Mouse (Mus musculus): ENCODE results near the gene Fam126b. TPM values are rescaled to one million over a fixed set of nuclear protein-coding genes. Genes with fewer than 3 reads are reported as not detected.

The Fam126b gene
- polyA plus RNA-seq, 1 experiment from 2014 or later, result 3.6 TPM

DNA sequence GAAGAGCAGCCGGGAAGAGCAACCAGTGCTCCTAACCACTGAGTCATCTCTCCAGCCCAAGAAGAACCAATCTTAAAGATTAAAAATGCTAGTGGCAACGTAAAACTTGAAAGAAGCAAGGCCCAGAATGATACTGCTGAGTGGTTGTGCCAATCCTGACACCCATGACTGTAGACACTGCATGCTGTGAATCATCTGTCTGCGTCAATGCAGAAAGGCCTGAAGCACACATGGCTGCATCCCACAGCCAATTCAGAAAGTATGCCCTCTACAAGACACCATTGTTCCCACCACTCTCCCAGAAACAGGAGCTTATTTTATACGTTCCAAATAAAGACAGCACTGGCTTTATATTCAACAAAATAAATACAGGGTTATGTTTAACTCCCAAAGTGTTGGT, 103.5 kb downstream of the Fam126b start:
- no peak for ATAC-seq (ENCODE audit: low read depth)
- WGBS (ENCODE audit: insufficient replicate concordance), result 86% methylated on average over 4 of the region's 4 CpGs

DNA sequence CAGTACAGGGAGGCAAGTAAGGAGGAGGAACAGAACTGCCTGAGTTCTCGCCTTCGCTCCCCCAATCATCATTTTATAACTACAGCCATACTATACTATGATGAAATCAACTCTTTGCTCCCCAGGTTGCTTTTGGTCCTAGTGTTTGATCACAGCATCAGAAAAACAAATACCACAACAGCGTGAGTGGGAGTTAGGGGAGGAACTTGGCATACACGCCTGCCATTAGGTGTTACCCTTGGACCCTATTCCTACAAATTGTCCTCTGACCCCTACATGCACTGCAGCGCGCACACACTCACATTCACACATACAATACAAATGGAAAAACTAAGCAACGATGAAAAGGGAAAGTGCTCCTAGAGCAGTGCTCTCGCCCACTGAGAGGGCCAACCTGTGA, 110.5 kb downstream of the Fam126b start:
- Histone ChIP-seq H3K27me3 (no peaks in the 10 kb centered on the region), H3K4me2 (no peak overlapping the region), H3K9me3 (replicated peaks) (no peaks in the 10 kb centered on the region), H3K4me3 (replicated peaks) (no peak overlapping the region), H3K4me1 (replicated peaks) (no peaks in the 10 kb centered on the region), H3K27ac (no peak overlapping the region), H3K9ac (no peak overlapping the region), H3K36me3 (peaks cover 90% of the 10 kb centered on the region)
- DNase-seq (no peak), ATAC-seq (ENCODE audit: low read depth) (no peak)
- WGBS (ENCODE audit: insufficient replicate concordance), result 87% methylated on average over 8 of the region's 8 CpGs

More for the DNA sequence above, 103.5 kb downstream of the Fam126b start:
- H3K27ac ChIP-seq, result no peak overlapping the region
- no peak for DNase-seq
- H3K36me3 ChIP-seq, result peaks cover 88% of the 10 kb centered on the region
- no peak overlapping the region for H3K9ac ChIP-seq
- no peak overlapping the region for H3K4me3 ChIP-seq (replicated peaks)
- no peaks in the 10 kb centered on the region for H3K27me3 ChIP-seq
- no peaks in the 10 kb centered on the region for H3K9me3 ChIP-seq (replicated peaks)
- H3K4me2 ChIP-seq, result no peak overlapping the region
- no peaks in the 10 kb centered on the region for H3K4me1 ChIP-seq (replicated peaks)

Other genes with a start within 250 kb of the Fam126b start
- 181 and 224 TPM in 2 replicates for gene Bzw1, start 193.4 kb downstream of the Fam126b start, polyA plus RNA-seq (2015; fragmentation: Nextera tagmentation; extraction: Ambion mirVana)
- 74.8 and 87.1 TPM in 2 replicates for gene Clk1, start 162.3 kb downstream of the Fam126b start, polyA plus RNA-seq (2015; fragmentation: Nextera tagmentation; extraction: Ambion mirVana)
- 21.3 and 21.6 TPM in 2 replicates for gene Nif3l1, start 141.2 kb downstream of the Fam126b start, polyA plus RNA-seq (2015; fragmentation: Nextera tagmentation; extraction: Ambion mirVana)
- gene Ppil3, start 140.8 kb downstream of the Fam126b start, polyA plus RNA-seq (2015; fragmentation: Nextera tagmentation; extraction: Ambion mirVana), result 34.4 and 35.5 TPM in 2 replicates
- gene Orc2, start 81.2 kb downstream of the Fam126b start, polyA plus RNA-seq (2015; fragmentation: Nextera tagmentation; extraction: Ambion mirVana), result 47.2 and 58.4 TPM in 2 replicates
- 127 and 129 TPM in 2 replicates for gene Ndufb3, start 61 bp upstream of the Fam126b start, polyA plus RNA-seq (2015; fragmentation: Nextera tagmentation; extraction: Ambion mirVana)
- gene Als2cr12, start 109.7 kb upstream of the Fam126b start, polyA plus RNA-seq (2015; fragmentation: Nextera tagmentation; extraction: Ambion mirVana), result not detected in 2 replicates
- gene Cflar, start 125.2 kb upstream of the Fam126b start, polyA plus RNA-seq (2015; fragmentation: Nextera tagmentation; extraction: Ambion mirVana), result 12.7 and 16.3 TPM in 2 replicates
- gene Casp8, start 209.1 kb upstream of the Fam126b start, polyA plus RNA-seq (2015; fragmentation: Nextera tagmentation; extraction: Ambion mirVana), result 15.4 and 18.0 TPM in 2 replicates

Measured in liver, embryonic 13.5 days (tissue).